8 mouse cellular contexts compared by ENCODE assay signal in genomic region chr7:98703365-98703881, GRCm38 (mm10). TPM values are rescaled to one million over a fixed set of nuclear protein-coding genes. Genes with fewer than 3 reads are reported as not detected.
DNase-seq lines count a peak whose midpoint lies in the region; ATAC-seq and TF ChIP-seq lines count a peak whose summit lies in the region.

No protein-coding gene starts in this region.

- H3K36me3 ChIP-seq in embryonic facial prominence, embryonic 14.5 days (ENCODE audit: control insufficient read depth, insufficient read depth, low read length): no peaks in the 10 kb centered on the region
- H3K36me3 ChIP-seq in hindbrain, embryonic 10.5 days: no peaks in the 10 kb centered on the region
- no peaks in the 10 kb centered on the region for H3K36me3 ChIP-seq in liver, embryonic 11.5 days (ENCODE audit: control insufficient read depth, insufficient read depth, low read length)
- no peaks in the 10 kb centered on the region for H3K36me3 ChIP-seq in neural tube, embryonic 12.5 days

- no peak for DNase-seq in layer of hippocampus, adult 2 months (ENCODE audit: low spot score in 2 of 2)
- no peak for DNase-seq in layer of hippocampus, adult 18-20 months (ENCODE audit: low spot score in 2 of 2)
- peak; percentile 66 for DNase-seq in adrenal gland, postnatal 14 days
- no peak for DNase-seq in embryonic facial prominence, embryonic 14.5 days (ENCODE audit: low spot score)
- no peak for DNase-seq in hindbrain, embryonic 10.5 days (ENCODE audit: low spot score)
- peak; percentile 46 for DNase-seq in liver, embryonic 11.5 days (ENCODE audit: low spot score)
- peak; percentile 70 for DNase-seq in thymus, postnatal 14 days

- H3K4me1 ChIP-seq in embryonic facial prominence, embryonic 14.5 days (ENCODE audit: control insufficient read depth, insufficient read depth, low read length): peaks cover 20% of the 10 kb centered on the region
- peaks cover 27% of the 10 kb centered on the region for H3K4me1 ChIP-seq in hindbrain, embryonic 10.5 days (replicated peaks)
- peaks cover 13% of the 10 kb centered on the region for H3K4me1 ChIP-seq in liver, embryonic 11.5 days (replicated peaks; ENCODE audit: control insufficient read depth, insufficient read depth, low read length)
- H3K4me1 ChIP-seq in neural tube, embryonic 12.5 days: peaks cover 21% of the 10 kb centered on the region

- H3K4me2 ChIP-seq in embryonic facial prominence, embryonic 14.5 days (ENCODE audit: low read depth, low read length): peak overlapping the region; percentile 70
- H3K4me2 ChIP-seq in liver, embryonic 11.5 days: peak overlapping the region; percentile 79
- peak overlapping the region; percentile 69 for H3K4me2 ChIP-seq in neural tube, embryonic 12.5 days (replicated peaks)

- ATAC-seq in embryonic facial prominence, embryonic 14.5 days (ENCODE audit: low read depth): peak; percentile 4; the same call in 1 of the 2 replicates
- ATAC-seq in liver, embryonic 11.5 days (replicated peaks; ENCODE audit: low FRiP score): peak; percentile 22
- no peak; the same call in 1 of the 2 replicates for ATAC-seq in neural tube, embryonic 12.5 days (ENCODE audit: low FRiP score, low read depth)

- no peak for TF ChIP-seq CTCF in layer of hippocampus, adult 2 months (conservative IDR thresholded peaks at IDR 0.05)

- H3K27ac ChIP-seq in layer of hippocampus, adult 2 months: peak overlapping the region; percentile 94
- peak overlapping the region; percentile 87 for H3K27ac ChIP-seq in embryonic facial prominence, embryonic 14.5 days (replicated peaks; ENCODE audit: low read depth, low read length)
- peak overlapping the region; percentile 94 for H3K27ac ChIP-seq in hindbrain, embryonic 10.5 days
- peak overlapping the region; percentile 62 for H3K27ac ChIP-seq in liver, embryonic 11.5 days (ENCODE audit: low read depth, low read length)
- H3K27ac ChIP-seq in neural tube, embryonic 12.5 days: peak overlapping the region; percentile 53; the same call in 1 of the 2 replicates

- H3K9ac ChIP-seq in embryonic facial prominence, embryonic 14.5 days (ENCODE audit: low read depth, low read length): peak overlapping the region; percentile 96
- H3K9ac ChIP-seq in liver, embryonic 11.5 days (ENCODE audit: low read depth, low read length): peak overlapping the region; percentile 82
- H3K9ac ChIP-seq in neural tube, embryonic 12.5 days: peak overlapping the region; percentile 87

- H3K4me3 ChIP-seq in layer of hippocampus, adult 2 months: peak overlapping the region; percentile 99
- peak overlapping the region; percentile 99 for H3K4me3 ChIP-seq in embryonic facial prominence, embryonic 14.5 days (ENCODE audit: low read depth, low read length)
- H3K4me3 ChIP-seq in hindbrain, embryonic 10.5 days: peak overlapping the region; percentile 82
- H3K4me3 ChIP-seq in liver, embryonic 11.5 days (ENCODE audit: low read depth, low read length): peak overlapping the region; percentile 63
- peak overlapping the region; percentile 92 for H3K4me3 ChIP-seq in neural tube, embryonic 12.5 days

- WGBS in embryonic facial prominence, embryonic 14.5 days: 0% methylated on average over 20 of the region's 38 CpGs
- under 1% methylated on average over 38 of the region's 38 CpGs for WGBS in hindbrain, embryonic 10.5 days
- under 1% methylated on average over 38 of the region's 38 CpGs for WGBS in liver, embryonic 11.5 days
- whole genome bisulfite sequencing in neural tube, embryonic 12.5 days: under 1% methylated on average over 38 of the region's 38 CpGs

- no peaks in the 10 kb centered on the region for H3K27me3 ChIP-seq in embryonic facial prominence, embryonic 14.5 days (replicated peaks; ENCODE audit: control insufficient read depth, insufficient read depth, low read length)
- H3K27me3 ChIP-seq in hindbrain, embryonic 10.5 days (ENCODE audit: insufficient read depth, poor library complexity, severe bottlenecking): no peaks in the 10 kb centered on the region
- H3K27me3 ChIP-seq in liver, embryonic 11.5 days (replicated peaks; ENCODE audit: control insufficient read depth, insufficient read depth, low read length): no peaks in the 10 kb centered on the region
- no peaks in the 10 kb centered on the region for H3K27me3 ChIP-seq in neural tube, embryonic 12.5 days (replicated peaks)

- H3K9me3 ChIP-seq in embryonic facial prominence, embryonic 14.5 days (ENCODE audit: control insufficient read depth, low read length): no peaks in the 10 kb centered on the region
- no peaks in the 10 kb centered on the region for H3K9me3 ChIP-seq in hindbrain, embryonic 10.5 days
- no peaks in the 10 kb centered on the region for H3K9me3 ChIP-seq in liver, embryonic 11.5 days (ENCODE audit: control insufficient read depth, low read length)
- no peaks in the 10 kb centered on the region for H3K9me3 ChIP-seq in neural tube, embryonic 12.5 days

RNA-seq across cellular contexts. Expression of gene Thap12, which starts 0.5 kb away (rescaled TPM):
- total RNA-seq in layer of hippocampus, adult 2 months (2021): 10 to 100 TPM; 73.2 to 79.5 TPM
- 10 to 100 TPM; 82.1 to 85.1 TPM for total RNA-seq in layer of hippocampus, adult 18-20 months (2021)
- 62.3 and 63.7 TPM in 2 replicates for total RNA-seq in adrenal gland, postnatal 14 days (2021)
- 58.0 and 60.3 TPM in 2 replicates for polyA plus RNA-seq in embryonic facial prominence, embryonic 14.5 days (2014; fragmentation: Nextera tagmentation; extraction: Ambion mirVana)
- 57.4 and 63.7 TPM in 2 replicates for polyA plus RNA-seq in hindbrain, embryonic 10.5 days (2016; fragmentation: Nextera tagmentation; extraction: Ambion mirVana)
- 42.3 and 45.6 TPM in 2 replicates for polyA plus RNA-seq in liver, embryonic 11.5 days (2014; fragmentation: Nextera tagmentation; extraction: Ambion mirVana)
- 67.2 and 72.0 TPM in 2 replicates for polyA plus RNA-seq in neural tube, embryonic 12.5 days (2016; fragmentation: Nextera tagmentation; extraction: Ambion mirVana)

RNA-seq across cellular contexts. Expression of gene Emsy, which starts 46.8 kb away (rescaled TPM):
- 10 to 100 TPM; 69.9 to 82.7 TPM for total RNA-seq in layer of hippocampus, adult 2 months (2021)
- 10 to 100 TPM; 71.0 to 72.1 TPM for total RNA-seq in layer of hippocampus, adult 18-20 months (2021)
- total RNA-seq in adrenal gland, postnatal 14 days (2021): 31.5 and 40.2 TPM in 2 replicates
- 34.0 and 34.1 TPM in 2 replicates for polyA plus RNA-seq in embryonic facial prominence, embryonic 14.5 days (2014; fragmentation: Nextera tagmentation; extraction: Ambion mirVana)
- polyA plus RNA-seq in hindbrain, embryonic 10.5 days (2016; fragmentation: Nextera tagmentation; extraction: Ambion mirVana): 37.8 and 38.5 TPM in 2 replicates
- 26.2 and 27.8 TPM in 2 replicates for polyA plus RNA-seq in liver, embryonic 11.5 days (2014; fragmentation: Nextera tagmentation; extraction: Ambion mirVana)
- 40.3 and 46.0 TPM in 2 replicates for polyA plus RNA-seq in neural tube, embryonic 12.5 days (2016; fragmentation: Nextera tagmentation; extraction: Ambion mirVana)

Comparison
In these comparisons a context has a peak if more than half of its experiments do, and no peak if none do; other contexts are left out.
1. DNase-seq: peak in adrenal gland, postnatal 14 days (single experiment), liver, embryonic 11.5 days (single experiment) and thymus, postnatal 14 days (single experiment); none in layer of hippocampus, adult 2 months (0 of 2), layer of hippocampus, adult 18-20 months (0 of 2), embryonic facial prominence, embryonic 14.5 days (single experiment) and hindbrain, embryonic 10.5 days (single experiment).
2. Peak in every context shown above with its lines, with median percentiles within 50 percentile points of each other: H3K27ac ChIP-seq, H3K4me3 ChIP-seq, H3K4me2 ChIP-seq and H3K9ac ChIP-seq.